Mouse (Mus musculus) forelimb bud, embryonic 11.5 days (tissue): ENCODE results near the gene Pex11g.

Experiments used
- DNase-seq: peaks from one replicate; pipeline ENCODE4 v3.0.0-alpha.2; 2012; ENCODE audit warnings: low read depth, low spot score

Pex11g gene

DNA sequence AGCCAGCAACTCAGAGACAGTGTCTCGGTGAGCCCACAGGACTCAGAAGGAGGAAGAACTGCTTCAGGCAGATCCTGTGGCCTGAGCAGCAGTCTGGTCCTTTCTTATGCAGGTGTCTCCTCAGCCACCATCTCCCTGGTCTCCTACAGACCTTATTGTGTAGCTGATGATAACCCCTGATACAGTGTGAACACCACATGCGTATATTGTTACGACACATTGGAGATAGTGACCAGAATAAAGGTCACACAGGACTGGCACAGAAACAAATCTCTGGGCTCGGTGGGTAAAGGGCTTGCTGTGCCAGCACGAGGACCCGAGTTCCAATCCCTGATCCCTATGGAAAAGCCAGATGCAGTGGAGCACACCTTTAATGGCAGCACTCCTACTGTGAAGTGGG, 51.8 kb downstream of the Pex11g start:
- DNase-seq = no peak

DNA sequence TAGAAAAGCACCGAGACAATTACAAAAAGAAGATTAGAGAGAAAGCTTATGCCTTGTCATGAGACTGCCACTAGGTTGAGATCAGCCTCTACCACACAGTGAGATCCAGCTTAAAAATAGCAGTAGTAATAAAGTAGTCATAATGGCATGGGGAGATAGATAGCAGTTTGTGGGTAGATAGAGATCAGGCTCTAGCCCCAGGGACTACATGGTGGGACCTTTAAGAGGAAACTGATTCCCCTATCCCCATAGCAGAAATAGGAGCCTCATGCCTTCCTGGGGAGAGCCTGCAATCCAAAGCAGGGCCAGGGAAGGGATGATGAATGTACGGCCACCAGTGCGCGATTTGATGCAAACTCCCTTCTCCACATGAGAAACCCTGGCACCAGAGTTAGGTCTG, 52.2 kb downstream of the Pex11g start:
- no peak for DNase-seq

DNA sequence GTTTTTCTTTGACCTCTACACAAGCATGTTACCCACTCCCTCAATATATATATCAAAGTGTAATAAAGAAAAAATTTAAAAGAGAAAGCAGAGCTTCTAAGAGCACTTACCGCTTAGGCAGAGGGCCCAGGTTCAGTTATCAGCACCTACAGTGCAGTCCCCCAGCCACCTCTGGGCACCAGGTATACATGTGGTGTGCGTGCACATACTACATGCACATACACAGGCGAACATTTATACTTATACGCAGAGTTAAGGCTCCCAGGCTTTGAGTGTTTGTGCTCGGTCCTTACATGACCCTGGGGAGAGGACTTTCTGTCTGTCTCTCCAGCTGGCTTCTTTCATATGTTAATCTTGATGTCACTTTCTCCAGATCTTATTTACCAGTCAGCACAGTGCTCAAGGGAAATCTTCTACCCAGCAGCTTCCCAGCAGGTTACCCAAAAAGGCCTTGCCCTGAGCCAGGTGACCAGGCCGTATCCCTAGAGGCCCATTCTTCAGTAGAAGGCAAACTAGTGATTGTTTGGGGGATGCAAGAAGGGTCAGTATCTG, 52.8 kb downstream of the Pex11g start:
- DNase-seq = no peak

DNA sequence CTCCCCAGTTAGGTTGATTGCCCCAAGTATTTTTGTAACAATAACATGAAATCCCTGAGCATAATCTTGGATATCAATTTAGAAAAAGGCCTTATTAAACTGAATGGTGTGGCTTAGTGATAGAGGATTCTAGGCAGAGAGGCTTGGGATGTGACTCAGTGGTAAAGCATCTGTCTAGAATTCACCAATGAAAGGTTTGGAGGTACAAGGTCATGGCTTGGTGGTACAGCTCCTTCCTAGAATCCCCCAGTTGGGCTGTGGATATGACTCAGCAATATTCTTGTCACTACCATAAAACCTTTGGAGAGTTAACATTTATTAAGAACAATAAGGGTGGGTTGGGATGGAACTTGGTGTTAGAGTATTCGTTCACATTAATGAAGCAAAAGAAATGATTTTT, 54.7 kb downstream of the Pex11g start:
- no peak for DNase-seq

DNA sequence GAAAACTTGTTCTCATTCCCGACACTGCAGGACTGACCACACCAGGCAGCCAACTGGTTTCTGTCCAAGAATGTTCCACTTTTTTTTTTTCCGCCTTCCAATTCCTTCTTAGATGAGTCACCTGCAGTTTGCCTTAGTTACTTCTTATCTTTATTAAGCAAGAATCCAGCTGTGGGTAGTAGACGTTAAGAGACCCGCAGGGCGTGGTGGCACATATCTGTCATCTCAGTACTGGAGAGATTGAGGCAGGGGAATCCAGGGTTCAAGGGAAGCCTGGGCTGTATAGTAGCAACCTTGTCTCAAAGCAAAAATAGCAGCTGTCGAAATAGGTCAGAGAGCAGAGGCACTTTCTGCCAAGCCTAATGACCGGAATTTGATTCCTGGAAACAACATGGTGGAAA, 55.6 kb downstream of the Pex11g start:
- DNase-seq = no peak

DNA sequence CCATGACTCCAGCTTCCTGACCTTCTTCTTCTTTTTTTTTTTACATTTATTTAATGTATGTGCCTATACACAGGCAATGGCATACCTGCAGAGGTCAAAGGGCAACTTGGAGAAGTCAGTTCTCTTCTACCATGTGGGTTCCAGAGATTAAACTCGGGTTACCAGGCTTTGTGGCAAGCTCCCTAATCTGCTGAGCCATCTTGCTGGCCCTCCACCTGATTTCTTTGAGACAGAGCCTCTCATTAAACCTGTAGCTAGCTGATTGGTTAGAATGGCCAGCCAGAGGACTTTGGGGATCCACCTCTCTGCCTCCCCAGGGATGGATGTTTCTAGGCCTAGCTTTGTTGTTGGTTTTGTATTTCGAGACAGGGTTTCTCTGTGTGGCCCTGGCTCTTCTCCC, 56.4 kb downstream of the Pex11g start:
- DNase-seq = no peak

DNA sequence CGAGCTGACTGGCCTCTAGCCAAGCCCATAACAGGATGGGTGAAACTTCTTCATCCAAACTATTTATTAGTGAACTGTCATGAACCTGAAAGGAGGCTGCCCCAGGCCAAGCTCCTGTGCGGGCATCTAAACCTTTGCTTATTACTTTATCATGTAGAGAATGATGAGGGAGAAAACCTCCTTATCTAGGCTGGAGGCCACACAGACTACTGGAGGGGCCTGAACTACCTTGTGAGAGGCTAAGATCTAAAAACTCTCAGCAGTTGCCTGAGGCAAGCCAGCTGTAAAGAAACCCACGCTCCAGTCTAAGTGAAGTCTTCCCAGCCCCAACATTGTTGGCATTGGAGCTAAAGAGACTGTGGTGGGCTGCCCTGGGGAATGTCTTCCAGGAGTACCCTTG, 60.1 kb downstream of the Pex11g start:
- no peak for DNase-seq
